Mouse (Mus musculus) brain, embryonic 14.5 days (tissue): ENCODE results near the gene Raver2.

Source experiments
- CTCF ChIP-seq: fragments of 200-500 bp; IDR thresholded peaks from 2 replicates; pipeline ENCODE4 v1.5.1; 2012; ENCODE audit warnings: inconsistent platforms, mild to moderate bottlenecking, moderate library complexity, borderline replicate concordance; ENCODE audit not compliant: insufficient read depth, insufficient read length; ENCODE audit errors: extremely low read depth
- POLR2A ChIP-seq: fragments of 200-500 bp; IDR thresholded peaks from 2 replicates; pipeline ENCODE4 v1.6.1; 2012; ENCODE audit warnings: mild to moderate bottlenecking, inconsistent platforms, borderline replicate concordance; ENCODE audit not compliant: poor library complexity, insufficient read depth, insufficient read length, severe bottlenecking; ENCODE audit errors: extremely low read depth

DNA sequence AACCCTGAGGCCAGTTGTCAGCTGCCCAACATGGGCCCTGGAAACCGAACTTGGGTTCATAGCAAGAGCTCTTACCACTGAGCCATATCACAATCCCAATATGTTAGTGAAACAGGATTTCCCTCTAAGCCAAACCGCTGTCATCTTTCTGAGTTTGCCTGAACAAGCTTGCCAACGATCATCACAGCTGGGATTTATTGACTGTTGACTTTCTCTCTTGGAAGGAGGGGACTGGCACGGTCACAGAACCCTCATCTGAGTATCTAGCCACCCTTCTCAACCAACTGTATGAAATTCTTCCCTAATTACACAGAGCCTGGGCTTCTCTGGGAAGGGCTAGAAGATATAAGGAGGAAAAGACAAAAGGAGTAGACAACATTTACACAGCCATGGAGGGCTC, 22.2 kb upstream of the Raver2 start:
- TF ChIP-seq CTCF (no peak), POLR2A (no peak)
